Mouse (Mus musculus) activated CD4-positive, CD25-positive, alpha-beta regulatory T cell (primary cell): ENCODE data around the gene Dio3. TPM values are rescaled to one million over a fixed set of nuclear protein-coding genes. Genes with fewer than 3 reads are reported as not detected.

ENCODE experiments used
- polyA plus RNA-seq, 2 experiments: library from polyadenylated mRNA; unstranded; fragments of 100-300 nt; shearing (Covaris generic); gene quantifications; one replicate each; pipeline ENCODE4 v1.2.1; 2017

The Dio3 gene
- polyA plus RNA-seq = not detected

GRCm38 (mm10) chr12:110278853-110279252 is at the start of gene Dio3:
Gene Dio3, plus strand, starts transcription at chr12:110279068.

Other genes starting within 250 kb of the Dio3 start
- gene Ppp2r5c, start 168.1 kb downstream of the Dio3 start, polyA plus RNA-seq = 100 to 1,000 TPM; 215 to 227 TPM